Mouse (Mus musculus): Measurements from ENCODE around the gene Cracr2a.

GRCm38 (mm10) chr6:127714906-127715305 lies 153.8 kb downstream of the Cracr2a start:
- TF ChIP-seq POLR2A (IDR thresholded peaks at IDR 0.05; ENCODE audit: low read depth, low read length) (no peak), CTCF (IDR thresholded peaks at IDR 0.05; ENCODE audit: extremely low read depth, insufficient read depth, insufficient read length, insufficient replicate concordance) (no peak)
